Mouse (Mus musculus) forebrain, postnatal 0 days (tissue): ENCODE data around the gene Heg1. TPM values are rescaled to one million over a fixed set of nuclear protein-coding genes. Genes with fewer than 3 reads are reported as not detected.

Experiments used
- ATAC-seq: fragments of 200-750 bp; cut with Nextera tagmentation; 2 replicates; pipeline ENCODE4 v1.8.0; 2017; ENCODE audit warnings: mild to moderate bottlenecking, moderate library complexity
- DNase-seq: peaks from one replicate; pipeline ENCODE4 v3.0.0-alpha.2; 2015
- H3K27ac ChIP-seq: fragments of 300-500 bp; sonication (generic); 2 replicates; pipeline ENCODE4 v1.5.1; 2014; ENCODE audit warnings: low read depth, mild to moderate bottlenecking, antibody characterized with exemption, low read length, moderate library complexity, mixed read lengths
- H3K27me3 ChIP-seq: fragments of 300-500 bp; sonication (generic); 2 replicates; pipeline ENCODE4 v1.6.1; 2014; ENCODE audit warnings: mild to moderate bottlenecking, low read length, mixed read lengths; ENCODE audit not compliant: insufficient read depth
- H3K36me3 ChIP-seq: fragments of 300-500 bp; sonication (generic); 2 replicates; pipeline ENCODE4 v1.6.1; 2014; ENCODE audit warnings: mild to moderate bottlenecking, moderate library complexity; ENCODE audit not compliant: insufficient read depth
- H3K4me1 ChIP-seq: fragments of 300-500 bp; sonication (generic); 2 replicates; pipeline ENCODE4 v1.6.1; 2014; ENCODE audit warnings: antibody characterized with exemption; ENCODE audit not compliant: insufficient read depth
- H3K4me2 ChIP-seq: fragments of 300-500 bp; sonication (generic); 2 replicates; pipeline ENCODE4 v1.6.1; 2014; ENCODE audit warnings: low read depth, mild to moderate bottlenecking, moderate library complexity
- H3K4me3 ChIP-seq: fragments of 300-500 bp; sonication (generic); 2 replicates; pipeline ENCODE4 v1.5.1; 2014; ENCODE audit warnings: low read depth, low read length, mixed read lengths
- H3K9ac ChIP-seq: fragments of 300-500 bp; sonication (generic); 2 replicates; pipeline ENCODE4 v1.6.1; 2014; ENCODE audit warnings: mild to moderate bottlenecking
- H3K9me3 ChIP-seq: fragments of 300-500 bp; sonication (generic); 2 replicates; pipeline ENCODE4 v1.6.1; 2016; ENCODE audit warnings: low read length
- CTCF ChIP-seq: sonication (generic); IDR thresholded peaks from 2 replicates; pipeline ENCODE4 v1.5.1; 2016; ENCODE audit warnings: antibody characterized with exemption, control low read depth, low read depth
- WGBS: fragments of 180-500 bp; shearing (Covaris S2); extraction: QIAGEN DNeasy Blood & Tissue Kit; methylation state at CpG from one replicate; pipeline ENCODE4 v1.1.7; 2014; 5-methylcytosine and 5-hydroxymethylcytosine counted together
- polyA plus RNA-seq: library from polyadenylated mRNA; unstranded; fragments of >200 nt; fragmentation: Nextera tagmentation; extraction: Ambion mirVana; gene quantifications from 2 replicates; pipeline ENCODE4 v1.2.1, GENCODE M21; 2015
- total RNA-seq: library from RNA; depleted of rRNA; stranded (reverse); fragments of >200 nt; gene quantifications from 2 replicates; pipeline ENCODE4 v1.2.3, GENCODE M21; 2014; rRNA removed

The Heg1 gene
- total and polyA plus RNA-seq, 2 experiments from 2014 or later: 8.0 to 19.9 TPM

- H3K4me2 ChIP-seq: no peak overlapping the region
- no peaks in the 10 kb centered on the region for H3K36me3 ChIP-seq
- no peak overlapping the region for H3K9ac ChIP-seq
- 83% methylated on average over 4 of the region's 4 CpGs for WGBS
- TF ChIP-seq CTCF: no peak
- H3K27ac ChIP-seq: no peak overlapping the region
- no peak overlapping the region for H3K4me3 ChIP-seq
- no peak for ATAC-seq
- no peaks in the 10 kb centered on the region for H3K27me3 ChIP-seq
- H3K4me1 ChIP-seq: no peaks in the 10 kb centered on the region
- no peaks in the 10 kb centered on the region for H3K9me3 ChIP-seq
- DNase-seq: no peak
Observed at GRCm38 (mm10) chr16:33795106-33795505, 110.9 kb downstream of the Heg1 start.

GRCm38 (mm10) chr16:33795887-33796286 lies 111.7 kb downstream of the Heg1 start:
- no peaks in the 10 kb centered on the region for H3K4me1 ChIP-seq
- ATAC-seq (no peak), DNase-seq (no peak)
- no peak overlapping the region for H3K9ac ChIP-seq
- H3K9me3 ChIP-seq: no peaks in the 10 kb centered on the region
- no peaks in the 10 kb centered on the region for H3K36me3 ChIP-seq
- no peak overlapping the region for H3K4me2 ChIP-seq
- H3K4me3 ChIP-seq: no peak overlapping the region
- no peaks in the 10 kb centered on the region for H3K27me3 ChIP-seq
- TF ChIP-seq CTCF: no peak
- WGBS: 80% methylated on average over 6 of the region's 6 CpGs
- no peak overlapping the region for H3K27ac ChIP-seq

- H3K9ac ChIP-seq: no peak overlapping the region
- no peak overlapping the region for H3K4me2 ChIP-seq
- no peaks in the 10 kb centered on the region for H3K36me3 ChIP-seq
- no peaks in the 10 kb centered on the region for H3K9me3 ChIP-seq
- H3K4me3 ChIP-seq: no peak overlapping the region
- WGBS: 88% methylated on average over 3 of the region's 3 CpGs
- no peak for ATAC-seq
- DNase-seq: no peak
- TF ChIP-seq CTCF: no peak
- H3K27me3 ChIP-seq: no peaks in the 10 kb centered on the region
- H3K27ac ChIP-seq: no peak overlapping the region
- no peaks in the 10 kb centered on the region for H3K4me1 ChIP-seq
Observed at GRCm38 (mm10) chr16:33796756-33797155, 112.6 kb downstream of the Heg1 start.

- Histone ChIP-seq H3K4me1 (no peaks in the 10 kb centered on the region), H3K9me3 (no peaks in the 10 kb centered on the region), H3K4me2 (no peak overlapping the region), H3K36me3 (no peaks in the 10 kb centered on the region), H3K27ac (no peak overlapping the region), H3K4me3 (no peak overlapping the region), H3K9ac (no peak overlapping the region), H3K27me3 (no peaks in the 10 kb centered on the region)
- no peak for ATAC-seq
- TF ChIP-seq CTCF: peak; percentile 72
- DNase-seq: peak; percentile 63
- 43% methylated on average over 5 of the region's 5 CpGs for WGBS
Observed at GRCm38 (mm10) chr16:33797860-33798259, 113.7 kb downstream of the Heg1 start.

GRCm38 (mm10) chr16:33810002-33810401 lies 125.8 kb downstream of the Heg1 start:
- Histone ChIP-seq H3K36me3 (no peaks in the 10 kb centered on the region), H3K4me2 (no peak overlapping the region), H3K27me3 (no peaks in the 10 kb centered on the region), H3K4me1 (no peaks in the 10 kb centered on the region), H3K4me3 (no peak overlapping the region), H3K27ac (no peak overlapping the region), H3K9me3 (no peaks in the 10 kb centered on the region), H3K9ac (no peak overlapping the region)
- WGBS: 74% methylated on average over 3 of the region's 3 CpGs
- DNase-seq: no peak
- TF ChIP-seq CTCF: peak; percentile 46
- ATAC-seq: no peak

- WGBS: 91% methylated on average over 7 of the region's 7 CpGs
Observed at GRCm38 (mm10) chr16:33818413-33819165, 134.4 kb downstream of the Heg1 start.

GRCm38 (mm10) chr16:33820269-33821178 lies 136.4 kb downstream of the Heg1 start:
- H3K27me3 ChIP-seq: no peaks in the 10 kb centered on the region
- peak; percentile 96 for TF ChIP-seq CTCF
- WGBS: 22% methylated on average over 17 of the region's 17 CpGs

More at GRCm38 (mm10) chr16:33818413-33819165, 134.4 kb downstream of the Heg1 start:
- Histone ChIP-seq H3K27ac (no peak overlapping the region), H3K36me3 (no peaks in the 10 kb centered on the region), H3K27me3 (no peaks in the 10 kb centered on the region), H3K4me1 (no peaks in the 10 kb centered on the region), H3K9ac (no peak overlapping the region), H3K4me2 (no peak overlapping the region), H3K9me3 (no peaks in the 10 kb centered on the region), H3K4me3 (no peak overlapping the region)
- TF ChIP-seq CTCF: no peak
- no peak for DNase-seq
- no peak for ATAC-seq

More at GRCm38 (mm10) chr16:33820269-33821178, 136.4 kb downstream of the Heg1 start:
- H3K4me3 ChIP-seq: no peak overlapping the region
- no peak overlapping the region for H3K9ac ChIP-seq
- peak; percentile 82 for ATAC-seq
- H3K4me1 ChIP-seq: no peaks in the 10 kb centered on the region
- H3K4me2 ChIP-seq: no peak overlapping the region
- H3K9me3 ChIP-seq: no peaks in the 10 kb centered on the region
- H3K27ac ChIP-seq: no peak overlapping the region
- peak; percentile 95 for DNase-seq
- H3K36me3 ChIP-seq: no peaks in the 10 kb centered on the region

Other genes starting within 250 kb of the Heg1 start
- gene Slc12a8, start 167.0 kb upstream of the Heg1 start, total RNA-seq: 1.1 and 2.1 TPM in 2 replicates
- 1.1 and 1.4 TPM in 2 replicates for gene Slc12a8, start 167.0 kb upstream of the Heg1 start, polyA plus RNA-seq
- not detected in 2 replicates for gene Muc13, start 109.7 kb downstream of the Heg1 start, total RNA-seq
- not detected in 2 replicates for gene Muc13, start 109.7 kb downstream of the Heg1 start, polyA plus RNA-seq
- gene Itgb5, start 145.3 kb downstream of the Heg1 start, total RNA-seq: 30.4 and 49.3 TPM in 2 replicates
- gene Itgb5, start 145.3 kb downstream of the Heg1 start, polyA plus RNA-seq: 14.9 and 19.7 TPM in 2 replicates